Mouse (Mus musculus): ENCODE results near the gene 2410004P03Rik.
"Not testable (repeated sequence)": the region's sequence is repeated elsewhere in the genome, so short reads cannot be mapped to it uniquely, and the experiment has no call there.

The 2410004P03Rik gene

DNA sequence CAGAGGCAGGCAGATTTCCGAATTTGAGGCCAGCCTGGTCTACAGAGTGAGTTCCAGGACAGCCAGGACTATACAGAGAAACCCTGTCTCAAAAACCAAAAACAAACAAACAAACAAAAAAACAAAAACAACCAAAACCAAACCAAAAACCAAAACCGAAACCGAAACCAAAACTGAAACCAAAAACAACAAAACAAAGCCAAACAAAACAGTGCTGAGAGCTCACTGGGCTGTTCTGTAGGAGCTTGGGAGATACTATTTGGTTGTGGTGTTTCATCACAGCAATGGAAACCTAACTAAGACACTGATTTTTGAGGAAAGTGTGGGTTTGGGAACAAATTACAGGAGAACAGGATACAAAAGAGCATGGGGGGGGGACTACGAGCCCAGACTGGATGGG lies 10.6 kb upstream of the 2410004P03Rik start:
- peak; percentile 25 for DNase-seq (ENCODE audit: low read depth, low spot score)

DNA sequence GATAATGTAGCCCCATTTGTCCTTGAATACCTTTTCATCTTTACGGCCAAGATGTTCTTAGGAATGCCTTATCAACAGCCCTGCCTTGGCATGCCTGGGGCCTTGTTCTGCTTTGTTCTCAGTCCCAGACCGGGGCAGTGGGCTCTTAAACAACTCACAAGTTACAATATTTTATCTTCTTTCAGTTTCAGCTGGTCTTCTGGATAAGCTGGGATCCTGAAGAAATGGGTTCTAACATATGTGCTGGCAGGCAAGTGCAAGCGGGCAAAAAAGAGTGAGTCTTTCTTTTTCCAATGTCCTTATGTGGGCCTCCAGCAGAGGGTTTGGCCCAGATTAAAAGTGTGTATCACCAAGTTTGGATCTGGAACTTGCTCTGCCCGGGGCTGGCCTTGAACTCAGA lies 9.6 kb upstream of the 2410004P03Rik start:
- not testable (repeated sequence) for DNase-seq (ENCODE audit: low read depth, low spot score)

GRCm38 (mm10) chr12:17018468-17018867 lies 6.9 kb upstream of the 2410004P03Rik start:
- DNase-seq (ENCODE audit: low read depth, low spot score) = peak; percentile 61

DNA sequence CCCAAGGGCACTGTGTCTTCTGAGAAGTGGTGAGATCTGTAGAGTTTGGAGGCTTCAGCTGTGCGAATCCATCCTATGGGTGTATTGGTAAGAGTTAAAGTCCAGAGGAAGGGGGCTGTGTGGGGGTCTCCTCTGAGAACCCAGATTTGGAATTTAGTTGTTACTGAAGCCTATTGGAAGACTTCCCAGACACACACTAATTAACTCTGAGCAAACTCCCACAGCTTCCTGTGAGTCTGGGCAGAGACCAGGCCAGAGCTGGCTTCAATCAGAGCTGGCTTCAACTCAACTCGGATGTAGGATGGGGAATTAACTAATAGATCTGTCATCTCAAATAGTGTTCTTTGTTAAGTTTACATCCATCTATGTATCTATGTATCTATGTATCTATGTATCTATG lies 4.2 kb upstream of the 2410004P03Rik start:
- no peak for DNase-seq (ENCODE audit: low read depth, low spot score)

DNA sequence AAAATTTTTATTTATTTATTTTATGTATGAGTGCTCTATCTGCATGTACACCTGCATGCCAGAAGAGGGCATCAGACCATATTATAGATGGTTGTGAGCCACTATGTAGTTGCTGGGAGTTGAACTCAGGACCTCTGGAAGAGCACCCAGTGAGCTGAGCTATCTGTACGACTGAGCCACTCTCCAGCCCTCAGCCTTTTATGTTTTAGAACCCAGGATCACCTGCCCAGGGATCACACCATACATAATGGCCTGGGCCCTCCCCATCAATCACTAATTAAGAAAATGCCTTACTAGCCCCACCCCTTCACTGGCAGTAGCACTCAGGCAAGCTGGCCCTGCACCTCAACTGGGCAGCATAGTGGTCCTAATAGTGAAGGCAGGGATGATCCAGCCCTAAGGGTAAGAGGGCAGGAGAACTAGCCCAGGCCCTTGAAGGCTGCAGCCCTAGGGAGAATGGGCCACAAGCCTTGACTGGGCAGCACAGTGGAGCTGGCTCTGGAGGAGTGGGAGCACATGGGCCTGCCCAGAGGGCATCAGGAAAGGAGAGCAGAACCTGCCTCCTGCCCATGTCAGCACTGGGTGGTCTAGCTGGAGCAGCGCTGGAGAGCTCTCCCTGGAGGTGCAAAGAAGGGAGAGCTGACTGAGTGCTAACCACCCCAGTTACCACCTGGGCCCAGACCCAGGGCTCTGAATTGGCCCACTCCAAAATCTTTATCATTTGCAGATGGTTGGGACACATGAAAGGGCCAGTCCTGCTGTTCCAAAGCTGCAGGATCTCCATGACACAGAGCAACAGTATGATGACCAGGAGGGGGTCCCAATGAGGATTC lies 756 bp upstream of the 2410004P03Rik start:
- DNase-seq (ENCODE audit: low read depth, low spot score) = no peak

DNA sequence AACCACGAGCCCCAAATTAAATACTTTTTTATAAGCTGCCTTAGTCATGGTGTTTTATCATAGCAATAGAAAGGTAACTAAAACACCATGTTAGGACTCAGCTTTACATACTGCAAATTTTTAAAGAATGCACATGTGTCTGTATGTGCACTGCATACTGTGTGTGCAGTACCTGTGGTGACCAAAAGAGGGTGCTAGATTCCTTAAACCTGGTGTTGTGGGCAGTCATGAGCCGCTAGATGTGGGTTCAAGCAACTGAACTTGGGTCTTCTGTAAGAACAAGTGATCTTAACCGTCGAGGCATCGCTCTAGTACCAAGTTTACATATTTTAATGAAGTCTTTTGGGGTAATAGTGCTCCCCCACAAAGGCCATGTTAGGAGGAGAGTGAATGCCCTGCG lies 2.1 kb downstream of the 2410004P03Rik start:
- no peak for DNase-seq (ENCODE audit: low read depth, low spot score)

DNA sequence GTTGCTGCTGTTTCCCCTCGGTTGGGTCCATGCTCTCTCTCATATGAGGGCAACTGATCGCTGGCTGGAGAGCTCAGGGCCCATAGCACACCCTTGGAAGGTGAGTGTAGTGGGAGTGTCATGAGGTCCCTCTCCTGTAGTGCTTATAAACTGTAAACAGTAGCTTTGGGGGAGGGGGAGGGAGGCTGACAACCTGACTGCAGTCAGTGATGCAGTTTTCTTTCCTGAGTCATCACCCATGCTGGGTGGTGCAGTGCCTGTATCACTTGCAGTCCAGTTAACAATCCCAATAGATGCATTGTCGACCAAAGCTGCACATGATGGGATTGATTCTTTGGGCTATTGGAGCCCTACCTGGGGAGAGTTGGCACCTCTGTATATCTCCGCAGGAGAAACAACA lies 10.3 kb downstream of the 2410004P03Rik start:
- no peak for DNase-seq (ENCODE audit: low read depth, low spot score)

GRCm38 (mm10) chr12:17000628-17001027 lies 10.9 kb downstream of the 2410004P03Rik start:
- peak; percentile 50 for DNase-seq (ENCODE audit: low read depth, low spot score)

DNA sequence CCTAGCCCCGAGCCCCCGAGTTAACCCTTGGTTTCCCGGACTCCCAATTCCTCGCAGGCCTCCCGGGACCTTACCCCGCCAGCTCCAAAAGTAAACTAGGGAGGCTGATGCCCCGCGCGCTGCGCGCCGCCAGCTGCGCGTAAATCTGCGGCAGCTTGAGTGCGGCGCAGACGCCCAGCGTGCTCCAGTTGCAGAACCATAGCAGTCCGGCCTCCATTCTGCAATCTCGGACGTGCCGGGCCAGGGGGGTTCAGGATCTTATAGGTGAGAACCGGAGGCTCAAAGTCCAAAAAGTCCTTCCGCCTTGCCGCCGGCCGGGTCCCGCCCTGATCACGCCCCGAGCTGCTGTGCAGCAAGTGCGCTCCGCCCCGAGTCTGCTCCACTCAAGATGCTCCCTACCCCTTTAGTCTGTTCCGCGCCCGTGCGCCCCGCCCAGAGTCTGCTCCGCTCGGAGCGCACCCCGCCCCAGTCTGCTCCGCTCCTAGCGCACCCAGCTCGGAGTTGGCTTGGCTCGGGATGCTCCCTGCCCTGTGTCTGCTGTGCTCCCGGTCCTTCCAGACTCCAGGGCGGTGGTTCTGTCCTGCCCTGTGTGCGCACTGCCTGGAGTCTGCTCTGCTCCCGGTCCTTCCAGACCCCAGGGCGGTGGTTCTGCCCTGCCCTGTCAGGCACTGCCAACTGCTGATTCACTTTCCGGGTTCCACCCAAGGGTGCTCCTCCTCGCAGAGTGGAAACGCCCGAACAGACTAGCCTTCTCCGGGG lies 11.6 kb downstream of the 2410004P03Rik start, which contains the start of gene Pqlc3:
Pqlc3 (minus strand) TSS at position 670 of the 759 bp plus-strand sequence.
- DNase-seq (ENCODE audit: low read depth, low spot score) = peak; percentile 93

DNA sequence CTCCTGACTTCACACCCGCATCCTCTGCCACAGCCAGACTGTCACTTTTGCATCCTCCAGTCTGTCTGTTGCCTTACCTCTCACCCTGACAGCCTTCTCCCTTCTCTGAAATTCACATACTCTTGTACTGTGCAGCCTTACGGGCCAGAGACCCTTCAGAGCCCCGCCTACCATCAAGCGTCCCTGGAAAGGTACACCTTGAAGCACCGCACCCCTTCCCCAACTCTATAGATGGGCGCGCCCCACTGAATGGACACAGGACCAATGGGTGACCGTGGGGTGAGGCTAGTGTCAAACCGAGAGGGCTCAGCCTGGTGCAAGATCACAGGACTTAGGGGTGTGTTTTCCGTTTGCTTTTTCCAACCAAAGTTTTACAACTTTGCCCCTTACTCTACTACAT lies 12.4 kb downstream of the 2410004P03Rik start:
- peak; percentile 14 for DNase-seq (ENCODE audit: low read depth, low spot score)

DNA sequence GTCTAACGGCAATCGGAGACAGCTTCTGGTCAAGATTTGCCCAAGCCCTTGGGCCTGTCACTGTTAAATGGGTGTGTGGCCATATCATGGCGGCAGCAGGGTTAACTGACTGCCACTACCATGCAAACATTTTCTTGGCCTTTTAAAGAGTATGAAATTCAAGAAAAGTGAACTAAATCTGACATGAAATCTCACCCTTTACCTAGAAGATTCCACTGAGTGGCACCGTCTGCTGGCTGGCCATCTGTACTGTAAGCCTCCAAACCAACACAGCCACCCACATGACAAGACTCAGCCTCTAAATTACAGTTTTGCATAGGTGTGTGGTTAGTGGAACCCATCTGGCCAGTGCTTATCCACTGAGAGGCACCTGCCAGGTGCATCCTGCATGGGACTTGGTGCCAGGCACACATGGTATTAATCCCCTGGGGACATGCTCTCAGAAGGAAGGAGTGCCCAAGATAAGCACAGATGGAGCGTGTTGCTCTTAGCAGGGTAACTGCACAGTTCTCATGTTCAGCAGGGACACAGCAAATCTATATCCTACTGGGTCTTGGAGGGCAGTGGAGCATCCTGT lies 14.6 kb downstream of the 2410004P03Rik start:
- no peak for DNase-seq (ENCODE audit: low read depth, low spot score)

DNA sequence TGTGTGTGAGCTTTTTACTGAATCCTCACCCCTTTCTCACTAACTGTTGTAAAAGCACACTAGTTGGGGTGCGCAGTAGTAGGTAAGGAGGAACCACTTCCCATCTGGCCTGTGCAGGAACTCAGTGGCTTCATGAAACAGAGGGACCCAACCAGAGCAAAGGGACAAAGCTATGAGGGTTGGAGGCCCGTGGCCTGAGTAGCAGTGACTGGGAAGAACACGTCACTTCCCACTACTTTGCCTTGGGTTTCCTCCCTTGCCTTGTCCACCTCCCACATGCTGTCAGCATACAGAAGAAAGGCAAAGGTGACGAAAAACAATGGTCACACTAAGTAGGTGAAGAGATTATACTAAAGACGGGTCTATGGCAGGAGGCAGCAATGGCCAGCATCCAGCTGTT lies 15.2 kb downstream of the 2410004P03Rik start:
- DNase-seq (ENCODE audit: low read depth, low spot score) = no peak

DNA sequence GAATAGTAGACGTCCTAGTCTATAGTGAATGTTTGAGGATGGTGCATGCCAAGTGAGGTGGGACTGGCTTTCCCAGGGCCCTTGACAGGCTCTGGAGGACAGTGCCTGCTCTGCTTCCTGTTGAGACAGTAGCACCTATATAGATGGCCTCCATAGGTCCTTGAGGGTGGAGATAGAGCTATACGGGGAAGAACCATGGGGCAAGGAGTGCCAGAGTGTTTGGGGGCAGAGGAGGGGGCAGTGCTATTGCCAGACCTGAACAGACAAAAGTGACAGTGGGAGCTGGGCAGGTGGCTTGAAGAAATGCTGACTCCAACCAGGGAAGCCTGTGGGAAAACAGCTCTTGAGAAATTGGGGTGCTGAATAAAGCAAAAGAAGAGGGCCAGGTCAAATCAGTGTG lies 17.2 kb downstream of the 2410004P03Rik start:
- no peak for DNase-seq (ENCODE audit: low read depth, low spot score)

DNA sequence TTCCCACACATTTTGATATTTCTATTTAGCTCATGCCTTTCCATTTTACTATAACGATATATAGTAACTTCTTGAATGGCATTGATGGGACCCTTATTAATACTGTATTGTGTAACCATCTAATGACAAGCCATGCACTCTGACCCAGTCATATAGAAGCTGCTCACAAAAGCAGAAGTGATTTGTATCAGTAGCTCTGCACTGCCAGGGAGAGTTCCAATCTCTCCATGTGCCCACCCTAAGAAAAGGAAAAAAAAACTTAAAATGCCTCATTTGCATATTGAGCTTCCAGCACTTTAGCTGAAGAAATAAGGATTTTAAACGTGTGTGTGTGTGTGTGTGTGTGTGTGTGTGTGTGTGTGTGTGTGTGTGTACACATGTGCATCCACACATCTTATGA lies 19.2 kb downstream of the 2410004P03Rik start:
- no peak for DNase-seq (ENCODE audit: low read depth, low spot score)

GRCm38 (mm10) chr12:16991376-16991775 lies 20.2 kb downstream of the 2410004P03Rik start:
- no peak for DNase-seq (ENCODE audit: low read depth, low spot score)

DNA sequence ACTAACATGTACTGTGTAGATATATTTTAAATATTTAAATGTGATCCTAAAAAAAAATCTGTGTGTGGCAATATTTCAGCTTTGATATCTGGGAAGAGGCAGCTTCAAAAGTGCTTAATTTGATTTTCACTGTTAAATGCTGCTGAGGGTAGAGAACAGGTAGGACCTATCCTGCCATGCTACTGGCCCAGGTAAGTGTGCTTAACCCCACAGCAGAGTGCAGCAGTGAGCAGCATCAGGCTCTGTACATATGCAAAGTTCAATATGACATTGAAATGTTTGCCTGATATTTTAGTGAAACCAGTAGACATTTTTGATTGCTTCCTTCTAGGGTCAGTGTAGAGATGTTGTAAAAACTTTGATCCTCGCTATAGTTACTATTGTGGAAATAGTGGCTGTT lies 25.7 kb downstream of the 2410004P03Rik start:
- DNase-seq (ENCODE audit: low read depth, low spot score) = no peak

GRCm38 (mm10) chr12:16977120-16977519 lies 34.4 kb downstream of the 2410004P03Rik start:
- no peak for DNase-seq (ENCODE audit: low read depth, low spot score)

- DNase-seq (ENCODE audit: low read depth, low spot score) = no peak
These were observed 44.7 kb downstream of the 2410004P03Rik start for GRCm38 (mm10) chr12:16966811-16967210.

DNA sequence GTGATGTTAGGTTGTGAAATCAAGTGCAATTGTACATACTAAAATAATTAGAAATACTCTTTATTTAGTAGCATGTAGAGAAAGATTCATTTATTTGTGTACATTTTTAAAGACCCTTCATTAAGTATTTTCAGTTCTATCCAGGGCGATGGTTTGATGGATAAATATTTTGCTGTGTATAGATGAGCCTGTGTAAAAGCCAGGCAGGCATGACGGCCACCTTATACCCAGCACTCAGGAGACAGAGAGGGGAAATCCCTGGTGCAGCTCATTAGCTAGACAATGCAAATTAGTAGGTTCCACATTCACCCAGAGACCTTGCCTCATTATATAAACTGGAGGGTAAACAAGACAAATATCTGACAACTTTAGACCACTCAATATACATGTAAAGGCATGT lies 48.2 kb downstream of the 2410004P03Rik start:
- peak; percentile 8 for DNase-seq (ENCODE audit: low read depth, low spot score)

DNA sequence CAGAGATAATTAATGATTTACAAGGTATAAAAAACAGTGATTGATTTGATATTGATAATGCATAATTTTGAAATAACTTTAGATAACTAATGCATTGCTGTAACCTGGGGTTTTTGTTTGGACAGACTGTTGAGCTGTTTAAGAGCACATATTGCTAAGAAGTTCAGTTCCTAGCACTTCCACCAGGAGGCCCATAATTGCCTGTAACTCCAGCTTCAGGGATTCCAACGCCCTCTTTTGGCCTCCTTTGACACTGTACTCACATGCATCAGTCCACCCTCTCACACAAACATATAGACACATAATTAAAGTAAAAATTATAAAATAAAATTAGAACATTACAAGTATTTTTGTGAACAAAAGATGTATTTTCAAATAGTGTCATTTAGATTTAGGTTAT lies 52.7 kb downstream of the 2410004P03Rik start:
- DNase-seq (ENCODE audit: low read depth, low spot score) = peak; percentile 27

All from CD4-positive helper T cell, adult 2 months (primary cell).